In genomic region chr12:79679251-79679901, GRCm38 (mm10) we compare ENCODE assay signal across 9 mouse cellular contexts.
DNase-seq lines count a peak whose midpoint lies in the region; ATAC-seq and TF ChIP-seq lines count a peak whose summit lies in the region.
"Had no signal": no experiment of that assay in that cellular context is flagged by ENCODE, and none has a peak within 500 bp of the region (broad histone marks: within the 10 kb centered on the region; RNA-seq: fewer than 3 reads in every experiment).

No protein-coding gene starts in this region.

- intact Hi-C loops in heart, postnatal 10 days (cut with DNase I): loop anchor here (5.0 kb wide), 1 partner anchor 288 kb away; no protein-coding TSS in a partner anchor

- no peaks in the 10 kb centered on the region for H3K36me3 ChIP-seq in kidney, adult 2 months (ENCODE audit: control insufficient read depth, insufficient read depth, low read length)
- no peaks in the 10 kb centered on the region for H3K36me3 ChIP-seq in embryonic facial prominence, embryonic 14.5 days (ENCODE audit: control insufficient read depth, insufficient read depth, low read length)
- no peaks in the 10 kb centered on the region for H3K36me3 ChIP-seq in midbrain, embryonic 15.5 days (replicated peaks)

- H3K4me2 ChIP-seq in embryonic facial prominence, embryonic 14.5 days (ENCODE audit: low read depth, low read length): no peak overlapping the region
- H3K4me2 ChIP-seq in midbrain, embryonic 15.5 days: no peak overlapping the region

- H3K27ac ChIP-seq in kidney, adult 2 months (ENCODE audit: insufficient read depth, low read depth, low read length): no peak overlapping the region
- peak overlapping the region; percentile 79 for H3K27ac ChIP-seq in embryonic facial prominence, embryonic 14.5 days (replicated peaks; ENCODE audit: low read depth, low read length)
- peak overlapping the region; percentile 56 for H3K27ac ChIP-seq in midbrain, embryonic 15.5 days

- peak; percentile 20 for DNase-seq in kidney, adult 9 months
- DNase-seq in kidney, adult 2 months: no peak
- DNase-seq in embryonic facial prominence, embryonic 14.5 days (ENCODE audit: low spot score): peak; percentile 62
- peak; percentile 61 to 65 for DNase-seq in heart, postnatal 10 days
- DNase-seq in layer of hippocampus, adult 9-11 months: no peak
- no peak for DNase-seq in right cerebral cortex, postnatal 4 days
- no peak for DNase-seq in cerebellum, postnatal 14 days
- DNase-seq: thymus, postnatal 4 days had no signal

- H3K4me3 ChIP-seq in kidney, adult 2 months (ENCODE audit: insufficient read depth, low read depth, low read length): no peak overlapping the region
- H3K4me3 ChIP-seq in embryonic facial prominence, embryonic 14.5 days (ENCODE audit: low read depth, low read length): no peak overlapping the region
- no peak overlapping the region for H3K4me3 ChIP-seq in midbrain, embryonic 15.5 days

- no peak for TF ChIP-seq CTCF in kidney, adult 2 months (conservative IDR thresholded peaks at IDR 0.05; ENCODE audit: insufficient read depth, insufficient read length, low read depth, low read length)

- peaks cover 10% of the 10 kb centered on the region; the same call in 1 of the 2 replicates for H3K4me1 ChIP-seq in kidney, adult 2 months (ENCODE audit: control insufficient read depth, insufficient read depth, low read length)
- peaks cover 82% of the 10 kb centered on the region for H3K4me1 ChIP-seq in embryonic facial prominence, embryonic 14.5 days (ENCODE audit: control insufficient read depth, insufficient read depth, low read length)
- H3K4me1 ChIP-seq in midbrain, embryonic 15.5 days: no peaks in the 10 kb centered on the region

- H3K9ac ChIP-seq in embryonic facial prominence, embryonic 14.5 days (ENCODE audit: low read depth, low read length): no peak overlapping the region
- H3K9ac ChIP-seq in midbrain, embryonic 15.5 days: no peak overlapping the region

- no peak for ATAC-seq in embryonic facial prominence, embryonic 14.5 days (ENCODE audit: low read depth)
- no peak for ATAC-seq in midbrain, embryonic 15.5 days (replicated peaks)

- no peak for TF ChIP-seq POLR2A in kidney, adult 2 months (IDR thresholded peaks at IDR 0.05; ENCODE audit: low read depth, low read length)

- 72% methylated on average over 11 of the region's 11 CpGs for WGBS in kidney, adult 2 months
- 73% methylated on average over 11 of the region's 11 CpGs for WGBS in embryonic facial prominence, embryonic 14.5 days
- 79% methylated on average over 11 of the region's 11 CpGs for WGBS in midbrain, embryonic 15.5 days

- no peaks in the 10 kb centered on the region for H3K27me3 ChIP-seq in kidney, adult 2 months (replicated peaks; ENCODE audit: control insufficient read depth, insufficient read depth, low read length)
- no peaks in the 10 kb centered on the region for H3K27me3 ChIP-seq in embryonic facial prominence, embryonic 14.5 days (replicated peaks; ENCODE audit: control insufficient read depth, insufficient read depth, low read length)
- H3K27me3 ChIP-seq in midbrain, embryonic 15.5 days (replicated peaks): no peaks in the 10 kb centered on the region

- H3K9me3 ChIP-seq in embryonic facial prominence, embryonic 14.5 days (ENCODE audit: control insufficient read depth, low read length): no peaks in the 10 kb centered on the region
- H3K9me3 ChIP-seq in midbrain, embryonic 15.5 days: no peaks in the 10 kb centered on the region

Comparison
In these comparisons a context has a peak if more than half of its experiments do, and no peak if none do; other contexts are left out.
1. DNase-seq: peak in kidney, adult 9 months (single experiment), embryonic facial prominence, embryonic 14.5 days (single experiment) and heart, postnatal 10 days (2 of 2); none in kidney, adult 2 months (single experiment), layer of hippocampus, adult 9-11 months (single experiment), right cerebral cortex, postnatal 4 days (single experiment) and cerebellum, postnatal 14 days (0 of 2).